Mouse (Mus musculus) common myeloid progenitor, adult 5-6 weeks (primary cell): ENCODE results near the gene Gpr45. TPM values are rescaled to one million over a fixed set of nuclear protein-coding genes. Genes with fewer than 3 reads are reported as not detected.

Experiments
- ATAC-seq: replicated peaks from 2 replicates; pipeline ENCODE4 v1.8.0; 2016; ENCODE audit warnings: low read depth, mild to moderate bottlenecking, moderate TSS enrichment, inconsistent platforms; ENCODE audit not compliant: poor library complexity, severe bottlenecking
- total RNA-seq: library from RNA; stranded (forward); fragments of 200-1000, 187-1606 nt; gene quantifications from 2 replicates; pipeline ENCODE4 v1.2.3, GENCODE M21; 2017

Gpr45 gene
- total RNA-seq, 1 experiment from 2014 or later: 2.7 TPM

DNA sequence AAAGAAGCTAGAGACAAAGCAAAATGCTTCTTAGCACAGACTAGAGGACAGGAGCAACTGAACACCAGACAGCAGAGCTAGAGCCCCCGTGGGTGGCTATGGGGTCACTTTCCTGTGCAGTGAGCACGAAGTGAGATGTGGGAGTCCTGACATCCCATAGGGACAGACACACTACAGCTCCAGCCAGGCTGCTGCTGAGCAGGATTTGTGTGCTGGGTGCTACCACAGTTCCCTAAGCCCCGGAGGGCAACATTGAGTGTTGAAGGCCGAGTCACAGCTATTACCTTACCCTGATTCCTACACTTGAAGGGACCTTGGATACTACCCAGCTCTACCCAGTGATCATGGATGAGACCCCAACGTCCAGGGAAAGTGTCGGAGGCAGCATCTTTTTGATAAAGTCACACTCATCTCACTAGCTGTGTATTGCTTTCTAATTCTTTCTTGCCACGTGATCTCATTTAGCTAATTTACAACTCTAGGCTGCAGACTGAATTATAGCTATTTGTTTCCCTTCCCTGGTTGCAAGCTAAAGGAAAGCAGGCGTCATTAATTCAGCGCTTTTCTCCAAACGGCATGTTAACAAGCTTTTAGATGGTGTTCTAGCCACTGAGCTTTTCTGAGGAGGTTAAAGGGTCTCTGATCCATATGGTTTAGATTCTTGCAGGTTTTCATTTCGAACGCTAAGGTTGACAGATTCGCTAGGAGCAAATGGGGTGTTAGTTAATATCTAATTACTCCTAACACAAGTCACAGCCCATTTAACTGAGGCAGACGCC lies 92.7 kb downstream of the Gpr45 start:
- ATAC-seq: no peak

DNA sequence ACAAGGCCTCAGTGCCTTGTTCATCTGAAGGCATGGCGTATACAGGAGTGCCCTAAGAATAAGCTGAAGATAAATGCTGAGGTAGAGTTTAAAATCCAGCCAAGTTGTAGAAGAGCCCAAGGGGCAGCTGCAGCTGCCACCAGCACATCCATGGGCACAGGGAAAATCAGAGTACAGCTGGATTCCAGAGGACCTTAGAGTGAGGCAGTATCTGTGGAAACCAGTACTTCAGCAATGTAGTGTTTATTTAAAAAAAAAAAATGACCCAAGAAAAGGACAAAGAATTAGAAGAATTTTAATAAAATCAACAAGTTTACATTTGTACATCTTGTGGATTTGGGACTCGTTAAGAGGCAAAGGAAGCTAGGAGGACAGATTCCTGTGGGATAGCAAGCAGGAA lies 94.3 kb downstream of the Gpr45 start:
- ATAC-seq: no peak

DNA sequence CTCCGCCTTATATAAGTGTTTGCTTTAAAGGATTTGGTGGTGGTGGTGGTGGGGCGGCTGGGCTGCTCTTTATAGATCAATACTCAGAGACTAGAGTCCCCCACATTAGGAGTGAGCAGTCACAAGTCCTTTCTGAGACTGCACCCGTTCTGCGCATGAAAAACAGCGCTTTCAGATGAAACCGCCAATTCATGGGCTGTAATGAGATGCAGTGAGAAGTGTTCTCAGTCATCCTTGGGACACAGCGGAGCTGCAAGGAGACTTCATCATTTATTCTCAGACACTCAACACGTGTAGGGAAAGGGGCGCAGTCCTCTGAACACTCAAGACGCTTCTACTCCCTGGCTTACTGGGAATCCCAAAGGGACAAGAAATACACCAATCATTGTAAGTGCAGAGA lies 95.1 kb downstream of the Gpr45 start:
- ATAC-seq: no peak

DNA sequence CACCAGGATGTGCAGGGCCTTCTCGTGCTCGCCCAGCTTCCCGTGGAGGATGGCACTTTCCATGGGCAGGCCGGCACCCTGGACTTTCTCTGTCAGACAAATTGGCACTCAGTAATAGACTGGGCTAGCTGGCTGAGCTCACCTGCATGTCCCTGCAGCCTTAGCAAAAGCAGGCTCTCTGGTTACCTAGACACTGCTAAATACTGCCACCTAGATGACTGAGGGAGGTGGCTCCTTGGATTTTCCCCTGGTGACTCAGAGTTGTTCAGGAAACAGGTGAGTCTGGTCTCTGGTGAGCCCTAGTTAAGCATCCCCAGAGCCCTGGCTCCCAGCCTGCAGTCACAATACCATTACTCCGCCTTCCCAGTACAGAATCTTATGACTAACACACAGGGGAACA lies 99.2 kb downstream of the Gpr45 start:
- no peak for ATAC-seq

DNA sequence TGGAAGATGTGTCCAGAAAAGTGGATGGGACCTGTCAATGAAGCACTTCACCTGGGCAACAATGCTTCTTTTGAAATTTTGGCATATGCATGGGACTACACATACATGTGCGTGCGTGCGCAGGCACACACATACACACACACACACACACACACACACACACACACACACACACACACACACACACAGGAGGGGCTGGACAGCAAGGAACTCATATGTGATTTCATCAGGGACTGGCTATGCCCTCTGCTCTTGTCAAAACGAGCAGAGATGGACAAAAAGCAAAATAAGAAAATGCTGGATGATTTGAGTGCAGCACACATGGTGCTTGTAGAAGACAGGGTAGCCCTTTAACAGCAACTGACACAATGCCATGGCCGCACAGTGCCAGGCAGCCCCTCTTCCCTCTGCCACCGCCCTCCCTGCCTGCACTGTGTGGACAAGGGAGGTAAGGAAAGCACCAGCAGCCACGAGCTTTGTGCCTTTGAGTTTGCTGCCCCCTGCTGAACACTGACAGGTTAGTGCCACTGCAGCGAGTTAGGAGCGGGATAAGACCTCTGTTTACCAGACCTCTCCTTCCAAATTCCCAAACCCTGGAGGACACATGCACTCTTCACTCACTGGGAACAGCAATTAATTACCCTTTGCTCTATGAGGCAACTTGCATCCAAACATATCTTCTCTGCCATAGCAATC lies 113.1 kb downstream of the Gpr45 start:
- peak; percentile 84 for ATAC-seq

DNA sequence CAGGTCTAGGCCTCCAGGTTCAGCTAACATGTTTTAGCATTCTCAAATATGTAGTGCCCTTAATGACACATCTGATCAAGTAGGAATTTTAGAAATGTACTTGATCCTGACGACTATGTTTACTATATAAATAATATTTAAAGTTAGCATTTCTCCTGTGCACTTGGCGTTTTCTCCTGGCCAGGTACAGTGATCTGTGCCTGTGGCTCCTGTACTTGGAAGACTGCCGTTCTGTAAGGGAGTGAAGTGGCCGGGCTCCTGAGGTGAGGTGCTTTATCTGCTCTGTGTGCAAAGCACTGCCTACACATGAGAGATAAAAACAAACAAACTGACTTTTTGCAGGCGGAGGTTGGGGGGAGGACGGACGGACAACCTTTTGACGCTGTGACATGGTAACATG lies 113.9 kb downstream of the Gpr45 start:
- no peak for ATAC-seq

DNA sequence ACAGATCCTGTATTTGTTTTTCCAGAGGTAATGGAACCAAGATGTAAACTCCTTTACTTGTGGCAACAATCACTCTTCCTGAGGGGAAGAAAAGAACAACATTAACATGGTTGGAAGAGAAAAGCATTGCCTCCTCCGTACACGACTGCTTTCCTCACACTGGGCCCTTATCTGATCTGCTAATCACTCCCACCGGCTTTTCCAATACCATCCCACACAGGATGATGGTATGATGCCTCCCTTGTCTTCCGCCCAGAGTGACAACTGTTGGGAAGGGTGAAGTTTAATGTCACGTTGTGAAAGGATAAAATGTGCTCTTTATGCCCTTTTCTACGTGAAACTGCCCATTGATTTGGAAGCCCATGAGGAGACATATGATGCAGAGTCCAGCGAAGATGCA lies 114.9 kb downstream of the Gpr45 start:
- no peak for ATAC-seq

DNA sequence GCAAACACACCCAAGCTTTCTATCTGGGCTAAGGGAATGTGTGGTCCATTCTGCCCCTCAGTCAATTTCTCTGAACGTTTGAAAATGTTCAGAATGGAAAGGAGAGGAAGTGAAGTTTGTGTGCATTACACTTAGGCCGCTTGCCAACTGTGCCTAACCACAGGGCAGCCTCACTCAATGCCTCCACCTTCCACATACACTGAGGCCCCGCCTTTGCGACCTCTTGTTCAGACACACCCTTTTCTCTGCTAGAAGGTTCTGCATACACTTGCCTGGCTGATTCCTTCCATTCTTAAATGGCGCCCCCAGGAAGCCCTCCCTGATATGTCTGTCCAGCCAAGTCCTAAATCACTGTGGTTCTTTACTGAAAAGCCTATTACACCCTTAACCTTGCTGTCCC lies 118.1 kb downstream of the Gpr45 start:
- ATAC-seq: peak; percentile 95

- ATAC-seq: no peak
Observed at GRCm38 (mm10) chr1:43072028-43072427, 119.4 kb downstream of the Gpr45 start.

- ATAC-seq: no peak
Observed at GRCm38 (mm10) chr1:43072561-43072960, 119.9 kb downstream of the Gpr45 start.

GRCm38 (mm10) chr1:43074791-43075190 lies 122.1 kb downstream of the Gpr45 start:
- ATAC-seq: no peak

DNA sequence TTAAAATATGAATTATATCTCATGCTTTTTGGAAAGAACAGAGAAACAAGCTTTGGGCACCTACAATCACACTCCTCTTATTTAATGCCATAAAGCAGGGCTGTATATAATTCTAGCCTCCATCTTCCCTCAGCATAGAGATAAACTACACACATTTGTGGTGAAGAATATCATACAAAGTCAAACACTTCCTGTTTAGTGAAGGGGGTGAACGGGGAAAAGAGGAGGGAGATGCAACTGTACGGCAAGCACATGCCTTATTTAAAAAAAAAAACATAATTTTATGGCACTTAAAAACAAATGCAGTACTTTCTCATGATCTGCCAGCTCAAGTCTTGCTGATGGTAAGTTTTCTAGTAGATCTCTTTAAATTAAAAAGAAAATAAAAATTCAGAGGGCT lies 125.5 kb downstream of the Gpr45 start:
- ATAC-seq: peak; percentile 63

GRCm38 (mm10) chr1:43082946-43083345 lies 130.3 kb downstream of the Gpr45 start:
- no peak for ATAC-seq

Other genes with a start within 250 kb of the Gpr45 start
- 74.1 and 93.7 TPM in 2 replicates for gene Mrps9, start 101.6 kb upstream of the Gpr45 start, total RNA-seq
- gene Tgfbrap1, start 145.8 kb downstream of the Gpr45 start, total RNA-seq: 10.1 and 12.8 TPM in 2 replicates
- 21.3 and 26.4 TPM in 2 replicates for gene AI597479, start 145.8 kb downstream of the Gpr45 start, total RNA-seq
- 0.32 TPM in 1 of 2 replicates, not detected in the other for gene Fhl2, start 244.1 kb downstream of the Gpr45 start, total RNA-seq